Comparison of ENCODE assay signal across 16 mouse cellular contexts in genomic region chr5:142697742-142698141, GRCm38 (mm10). TPM values are rescaled to one million over a fixed set of nuclear protein-coding genes. Genes with fewer than 3 reads are reported as not detected.
"Had no signal": no experiment of that assay in that cellular context is flagged by ENCODE, and none has a peak within 500 bp of the region (broad histone marks: within the 10 kb centered on the region; RNA-seq: fewer than 3 reads in every experiment).

No protein-coding gene starts in this region.

- H3K27ac ChIP-seq: lung, embryonic 15.5 days; macrophage; midbrain, embryonic 13.5 days; midbrain, embryonic 15.5 days; neural tube, embryonic 12.5 days; stomach, embryonic 15.5 days; stomach, postnatal 0 days had no signal

- H3K4me3 ChIP-seq: lung, embryonic 15.5 days; midbrain, embryonic 13.5 days; midbrain, embryonic 15.5 days; neural tube, embryonic 12.5 days; stomach, embryonic 15.5 days had no signal

- DNase-seq: liver, postnatal 0 days; lung, adult 2 months; lung, postnatal 14 days; lung, postnatal 36 days; right cerebral cortex, postnatal 14 days; thymus, adult 2 months; thymus, postnatal 25 days; thymus, postnatal 4 days had no signal

RNA-seq across cellular contexts. Expression of gene Slc29a4, which starts 5.4 kb away (rescaled TPM):
- total RNA-seq: megakaryocyte progenitor cell, adult 5-6 weeks had no signal
- polyA plus RNA-seq: macrophage had no signal
